Mouse (Mus musculus) left cerebral cortex, adult 2 months (tissue): Measurements from ENCODE around the gene Lcmt1. TPM values are rescaled to one million over a fixed set of nuclear protein-coding genes. Genes with fewer than 3 reads are reported as not detected.

Experiments used
- DNase-seq, 2 experiments: peaks; one replicate each; pipeline ENCODE4 v3.0.0; 2021 to 2022; ENCODE audit warnings: low spot score in 2 of 2, mixed read lengths in 1 of 2; ENCODE audit errors: extremely low spot score in 1 of 2
- H3K27ac ChIP-seq: fragments of 200-600 bp; 2 replicates; pipeline ENCODE4 v1.8.1; 2022
- H3K4me3 ChIP-seq: fragments of 200-600 bp; 2 replicates; pipeline ENCODE4 v1.8.1; 2022
- CTCF ChIP-seq: fragments of 200-600 bp; IDR thresholded peaks from 2 replicates; pipeline ENCODE4 v1.8.1; 2022; ENCODE audit warnings: antibody characterized with exemption, mild to moderate bottlenecking, moderate library complexity
- intact Hi-C: fragments of 180-260 bp; cut with DNase I; formaldehyde crosslinking; loops from one replicate; pipeline ENCODE4 v1.15.1; 2025
- total RNA-seq, 2 experiments: library from RNA; stranded (reverse); gene quantifications; 2 replicates each; pipeline ENCODE4 v1.2.3; 2021

Lcmt1 gene
- total RNA-seq, 2 experiments from 2014 or later = 82.1 to 88.2 TPM

DNA sequence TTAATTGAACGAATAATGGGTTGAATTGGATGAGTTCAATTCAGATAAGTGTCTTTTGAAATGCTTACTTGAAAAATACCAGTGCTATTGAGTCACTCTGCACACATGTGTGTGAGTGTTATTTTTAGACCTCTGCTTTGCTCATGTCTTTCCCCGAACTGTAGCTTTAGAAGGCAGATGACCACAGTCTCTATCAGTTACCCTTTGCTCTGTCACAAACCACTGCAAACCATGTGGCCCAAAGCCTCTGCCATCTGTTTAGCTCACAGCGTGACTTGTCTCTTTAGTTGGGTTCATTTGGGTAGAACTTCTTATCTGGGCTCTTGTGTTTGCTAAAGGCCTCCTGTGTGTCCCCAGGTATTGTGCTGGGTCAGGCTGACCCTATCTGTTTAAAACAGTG is 36.0 kb downstream of the Lcmt1 start:
- no peak for DNase-seq
- TF ChIP-seq CTCF = no peak
- H3K27ac ChIP-seq = no peak overlapping the region
- no peak overlapping the region for H3K4me3 ChIP-seq
- intact Hi-C loops = no loop called here

- Histone ChIP-seq H3K27ac (no peak overlapping the region), H3K4me3 (no peak overlapping the region)
- no peak for TF ChIP-seq CTCF
- intact Hi-C loops = no loop called here
- no peak for DNase-seq
These were observed 37.4 kb downstream of the Lcmt1 start for GRCm38 (mm10) chr7:123406988-123407387.

DNA sequence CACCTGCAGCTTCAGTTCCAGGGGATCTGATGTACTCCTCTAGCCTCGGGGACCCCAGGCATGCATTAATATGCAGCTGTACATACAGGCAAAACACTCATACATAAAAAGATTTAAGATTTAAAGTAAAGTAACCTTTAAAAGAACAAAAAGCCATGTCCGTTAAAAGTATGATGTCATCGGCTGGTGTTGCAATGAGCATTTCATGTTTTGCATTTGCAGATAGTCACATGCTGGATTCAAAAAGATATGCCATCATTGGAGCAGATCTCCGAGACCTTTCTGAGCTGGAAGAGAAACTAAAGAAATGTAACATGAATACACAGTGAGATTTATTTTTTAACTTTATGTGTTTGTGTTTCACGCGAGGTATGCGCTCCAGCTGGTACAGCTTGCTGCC is 40.9 kb downstream of the Lcmt1 start:
- TF ChIP-seq CTCF = no peak
- intact Hi-C loops = no loop called here
- no peak overlapping the region for H3K27ac ChIP-seq
- DNase-seq = no peak
- no peak overlapping the region for H3K4me3 ChIP-seq

- intact Hi-C loops = no loop called here
These were observed 41.5 kb downstream of the Lcmt1 start for GRCm38 (mm10) chr7:123411109-123411508.

GRCm38 (mm10) chr7:123412143-123412542 is 42.6 kb downstream of the Lcmt1 start:
- Histone ChIP-seq H3K4me3 (no peak overlapping the region), H3K27ac (no peak overlapping the region)
- intact Hi-C loops = no loop called here
- DNase-seq = no peak
- no peak for TF ChIP-seq CTCF

More at GRCm38 (mm10) chr7:123411109-123411508, 41.5 kb downstream of the Lcmt1 start:
- no peak overlapping the region for H3K27ac ChIP-seq
- peak; percentile 49 to 72 for DNase-seq
- no peak for TF ChIP-seq CTCF
- no peak overlapping the region for H3K4me3 ChIP-seq

DNA sequence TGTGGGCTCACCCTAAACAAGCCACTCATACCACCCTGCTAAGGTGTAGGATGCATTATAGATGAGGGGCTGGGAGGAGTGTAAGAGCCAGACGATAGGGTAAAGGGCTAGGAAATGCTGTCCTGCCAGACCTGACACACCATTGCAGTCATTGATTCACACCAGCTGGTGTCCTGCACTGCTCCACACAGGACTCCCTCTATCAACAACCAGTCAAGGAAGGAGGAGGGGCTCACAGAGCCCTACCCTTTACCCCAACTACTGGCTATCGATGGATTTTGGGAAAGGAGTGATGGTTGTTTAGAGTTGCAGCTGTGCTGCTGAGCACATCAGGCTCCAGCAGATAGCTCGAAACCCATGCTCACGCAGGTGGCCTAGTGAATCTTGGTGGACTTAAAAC is 47.2 kb downstream of the Lcmt1 start:
- DNase-seq = no peak
- Histone ChIP-seq H3K4me3 (no peak overlapping the region), H3K27ac (no peak overlapping the region)
- intact Hi-C loops = loop anchor here (5.0 kb wide), 1 partner anchor 45 kb away; the partner anchor contains the start of gene Aqp8
- no peak for TF ChIP-seq CTCF

DNA sequence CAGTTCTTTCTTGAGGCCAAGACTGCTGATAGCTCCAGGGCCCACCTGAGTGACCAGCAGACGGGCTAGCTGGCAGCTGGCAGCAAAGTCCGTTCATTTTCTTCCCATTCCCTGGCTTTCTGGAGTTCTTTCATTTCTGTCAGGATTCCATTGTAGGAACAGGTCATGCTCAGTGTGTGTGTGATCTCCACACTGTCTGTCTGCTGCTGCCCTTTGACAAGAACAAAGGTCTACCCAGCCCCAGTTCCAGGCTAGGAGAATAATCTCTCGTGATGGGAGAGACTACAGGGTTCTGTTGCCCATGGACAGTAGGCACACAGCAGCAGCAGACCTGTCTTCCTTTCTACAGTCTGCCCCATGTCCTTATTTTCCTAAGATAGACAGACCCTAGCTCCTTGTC is 48.1 kb downstream of the Lcmt1 start:
- H3K4me3 ChIP-seq = no peak overlapping the region
- no peak for TF ChIP-seq CTCF
- H3K27ac ChIP-seq = no peak overlapping the region
- intact Hi-C loops = loop anchor here (5.0 kb wide), 1 partner anchor 45 kb away; the partner anchor contains the start of gene Aqp8
- no peak for DNase-seq

GRCm38 (mm10) chr7:123419984-123420383 is 50.4 kb downstream of the Lcmt1 start:
- intact Hi-C loops = loop anchor here (5.0 kb wide), 1 partner anchor 42 kb away; the partner anchor contains the start of gene Aqp8
- Histone ChIP-seq H3K27ac (no peak overlapping the region), H3K4me3 (no peak overlapping the region)
- no peak for DNase-seq
- no peak for TF ChIP-seq CTCF

DNA sequence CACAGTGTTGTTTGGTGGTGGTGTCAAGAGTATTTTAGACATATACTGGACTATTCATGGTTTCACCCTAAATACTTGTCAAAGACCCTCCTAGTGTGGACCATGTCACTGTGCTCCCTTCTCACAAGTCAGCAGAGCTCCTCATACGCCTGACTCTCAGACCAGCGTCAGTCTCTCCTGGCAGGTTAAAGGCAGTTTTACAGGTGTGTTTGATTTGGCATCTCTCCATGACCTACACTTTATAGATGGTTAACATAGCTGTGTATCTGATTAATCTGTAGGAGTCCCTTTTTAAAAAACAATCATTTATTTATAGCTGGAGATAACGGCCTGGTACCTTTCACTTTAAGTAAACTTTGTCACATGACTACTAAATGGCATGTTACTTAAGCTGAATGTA is 52.4 kb downstream of the Lcmt1 start:
- Histone ChIP-seq H3K4me3 (no peak overlapping the region), H3K27ac (no peak overlapping the region)
- intact Hi-C loops = no loop called here
- DNase-seq = no peak
- no peak for TF ChIP-seq CTCF

DNA sequence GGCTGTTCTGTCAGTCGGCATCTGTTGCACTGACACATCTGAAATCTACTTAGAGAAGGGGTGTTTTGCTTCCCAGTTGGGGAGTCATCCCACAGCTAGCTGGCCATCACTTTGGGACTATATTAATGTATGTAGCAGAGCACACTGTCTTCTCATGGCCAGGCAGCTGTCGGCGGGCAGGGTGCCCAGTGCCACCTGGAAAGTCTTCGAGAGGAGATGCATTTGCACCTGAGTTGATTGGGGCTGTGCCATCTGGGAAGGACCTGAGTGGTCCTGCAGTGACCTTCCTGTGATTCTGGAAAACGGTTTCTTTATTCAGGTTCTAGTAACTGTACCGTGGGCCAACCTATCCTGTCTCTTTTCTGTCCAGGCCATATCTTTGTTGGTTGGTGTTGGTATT is 54.7 kb downstream of the Lcmt1 start:
- no peak for TF ChIP-seq CTCF
- no peak overlapping the region for H3K4me3 ChIP-seq
- DNase-seq = no peak
- intact Hi-C loops = no loop called here
- H3K27ac ChIP-seq = no peak overlapping the region

GRCm38 (mm10) chr7:123425134-123425757 is 55.7 kb downstream of the Lcmt1 start:
- Histone ChIP-seq H3K27ac (no peak overlapping the region), H3K4me3 (no peak overlapping the region)
- no peak for TF ChIP-seq CTCF
- intact Hi-C loops = no loop called here
- DNase-seq = no peak

- DNase-seq = no peak
- intact Hi-C loops = no loop called here
- Histone ChIP-seq H3K27ac (no peak overlapping the region), H3K4me3 (no peak overlapping the region)
- TF ChIP-seq CTCF = no peak
These were observed 60.2 kb downstream of the Lcmt1 start for GRCm38 (mm10) chr7:123429624-123430410.

DNA sequence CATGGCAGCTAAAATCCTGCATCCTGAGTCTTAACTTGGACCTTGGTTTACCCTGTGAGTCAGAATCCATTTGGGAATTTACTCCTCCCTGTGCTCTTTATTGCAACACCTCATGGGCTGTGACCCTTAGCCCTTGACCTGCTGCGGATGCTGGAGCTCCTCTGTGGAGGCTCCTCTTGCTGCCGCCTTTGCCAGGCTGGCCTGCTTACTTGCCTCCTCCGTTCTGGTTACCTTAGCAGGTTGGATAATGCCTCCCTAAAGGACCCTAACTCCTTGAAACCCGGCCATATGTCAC is 60.8 kb downstream of the Lcmt1 start:
- DNase-seq = no peak
- Histone ChIP-seq H3K27ac (no peak overlapping the region), H3K4me3 (no peak overlapping the region)
- TF ChIP-seq CTCF = no peak
- intact Hi-C loops = no loop called here
